Comparison of ENCODE assay signal across 8 mouse cellular contexts in genomic region chr7:6363047-6363488, GRCm38 (mm10). TPM values are rescaled to one million over a fixed set of nuclear protein-coding genes. Genes with fewer than 3 reads are reported as not detected.
DNase-seq lines count a peak whose midpoint lies in the region; ATAC-seq and TF ChIP-seq lines count a peak whose summit lies in the region.

Zfp78 (plus strand) TSS chr7:6363280.

- H3K36me3 ChIP-seq in small intestine, adult 2 months (ENCODE audit: control insufficient read depth, insufficient read depth, low read length), result no peaks in the 10 kb centered on the region

- ATAC-seq in cerebellum, adult (ENCODE audit: insufficient number of reproducible peaks, low FRiP score, low TSS enrichment), result peak; percentile 87
- ATAC-seq in megakaryocyte-erythroid progenitor cell, adult 5-6 weeks (replicated peaks; ENCODE audit: low FRiP score, low TSS enrichment, poor library complexity, severe bottlenecking), result peak; percentile 75

- TF ChIP-seq POLR2A in small intestine, adult 2 months (IDR thresholded peaks at IDR 0.05; ENCODE audit: low read depth, low read length), result no peak

- under 1% methylated on average over 23 of the region's 23 CpGs for WGBS in large intestine, adult 2 months
- WGBS in small intestine, adult 2 months, result 1% methylated on average over 23 of the region's 23 CpGs

- H3K4me1 ChIP-seq in small intestine, adult 2 months (ENCODE audit: control insufficient read depth, insufficient read depth, insufficient read length, low read length), result no peaks in the 10 kb centered on the region; the same call in 1 of the 2 replicates

- peak within 1 kb of the TSS; percentile 65 for H3K27ac ChIP-seq in small intestine, adult 2 months (ENCODE audit: insufficient read depth, low read depth, low read length)

- peak within 1 kb of the TSS; percentile 71 for H3K4me3 ChIP-seq in small intestine, adult 2 months (ENCODE audit: low read depth, low read length)

- no peak for TF ChIP-seq CTCF in small intestine, adult 2 months (IDR thresholded peaks at IDR 0.05; ENCODE audit: extremely low read depth, insufficient read length, insufficient replicate concordance, low read depth, low read length)

- no peak for DNase-seq in cerebellum, adult 8-10 months
- DNase-seq in 416B (ENCODE audit: low read depth), result peak; percentile 98
- DNase-seq in c-Kit-positive CD71-negative TER-119-negative erythroid progenitor cells, embryonic 14.5 days (ENCODE audit: low read depth), result peak; percentile 85
- DNase-seq in gastrocnemius, postnatal 4 days (ENCODE audit: low spot score in 2 of 2), result peak; percentile 31 to 69
- DNase-seq in large intestine, adult 2 months (ENCODE audit: low read depth, low spot score), result peak; percentile 75

- H3K27me3 ChIP-seq in small intestine, adult 2 months (ENCODE audit: control insufficient read depth, insufficient read depth, low read length), result no peaks in the 10 kb centered on the region

RNA-seq across cellular contexts. Expression of gene Zfp78, which starts in this region (rescaled TPM):
- 1 to 10 TPM; 1.8 to 2.0 TPM for total RNA-seq in gastrocnemius, postnatal 4 days (2021)
- 0.10 and 0.23 TPM in 2 replicates for polyA plus RNA-seq in large intestine, adult 2 months (2012; rRNA removed)
- total RNA-seq in megakaryocyte-erythroid progenitor cell, adult 5-6 weeks (2014; fragmentation: Nextera tagmentation), result 2.8 and 7.0 TPM in 2 replicates
- total RNA-seq in megakaryocyte-erythroid progenitor cell, adult 5-6 weeks (2017), result 3.6 and 3.7 TPM in 2 replicates
- 0.03 and 0.15 TPM in 2 replicates for polyA plus RNA-seq in small intestine, adult 2 months (2012; rRNA removed)

Comparison
In these comparisons a context has a peak if more than half of its experiments do, and no peak if none do; other contexts are left out.
1. Peak in DNase-seq in large intestine, adult 2 months; RNA of the gene not detected or under 1 TPM.